Mouse (Mus musculus) midbrain, embryonic 11.5 days (tissue): ENCODE measurements around the gene Rcor2. TPM values are rescaled to one million over a fixed set of nuclear protein-coding genes. Genes with fewer than 3 reads are reported as not detected.

Experiments
- ATAC-seq: fragments of 200-750 bp; cut with Nextera tagmentation; 2 replicates; pipeline ENCODE4 v1.8.0; 2017; ENCODE audit warnings: moderate TSS enrichment, moderate library complexity; ENCODE audit not compliant: low FRiP score
- DNase-seq: peaks from one replicate; pipeline ENCODE4 v3.0.0; 2015; ENCODE audit warnings: low spot score; ENCODE audit errors: missing footprints
- H3K27ac ChIP-seq: fragments of 300-500 bp; sonication (generic); 2 replicates; pipeline ENCODE4 v1.5.1; 2014; ENCODE audit warnings: low read depth, low read length
- H3K27me3 ChIP-seq: fragments of 300-500 bp; sonication (generic); 2 replicates; pipeline ENCODE4 v1.6.1; 2014; ENCODE audit warnings: mild to moderate bottlenecking, low read length, moderate library complexity, mixed read lengths; ENCODE audit not compliant: control insufficient read depth, insufficient read depth
- H3K36me3 ChIP-seq: fragments of 300-500 bp; sonication (generic); 2 replicates; pipeline ENCODE4 v1.6.1; 2014; ENCODE audit warnings: mild to moderate bottlenecking, low read length, moderate library complexity, mixed read lengths; ENCODE audit not compliant: control insufficient read depth, insufficient read depth
- H3K4me1 ChIP-seq: fragments of 300-500 bp; sonication (generic); 2 replicates; pipeline ENCODE4 v1.6.1; 2014; ENCODE audit warnings: low read length; ENCODE audit not compliant: control insufficient read depth, insufficient read depth
- H3K4me2 ChIP-seq: fragments of 300-500 bp; sonication (generic); 2 replicates; pipeline ENCODE4 v1.6.1; 2014; ENCODE audit warnings: mild to moderate bottlenecking, moderate library complexity
- H3K4me3 ChIP-seq: fragments of 300-500 bp; sonication (generic); 2 replicates; pipeline ENCODE4 v1.5.1; 2014; ENCODE audit warnings: low read depth, low read length
- H3K9ac ChIP-seq: fragments of 300-500 bp; sonication (generic); 2 replicates; pipeline ENCODE4 v1.6.1; 2014; ENCODE audit warnings: low read length
- H3K9me3 ChIP-seq: fragments of 300-500 bp; sonication (generic); 2 replicates; pipeline ENCODE4 v1.6.1; 2016; ENCODE audit warnings: low read length; ENCODE audit not compliant: control insufficient read depth
- WGBS: fragments of 180-500 bp; shearing (Covaris S2); extraction: QIAGEN DNeasy Blood & Tissue Kit; methylation state at CpG from one replicate; pipeline ENCODE4 v1.1.7; 2014; 5-methylcytosine and 5-hydroxymethylcytosine counted together
- polyA plus RNA-seq: library from polyadenylated mRNA; unstranded; fragments of >200 nt; fragmentation: Nextera tagmentation; extraction: Ambion mirVana; gene quantifications from 2 replicates; pipeline ENCODE4 v1.2.1, GENCODE M21; 2014

Rcor2 gene
- polyA plus RNA-seq, 1 experiment from 2014 or later = 36.9 TPM

GRCm38 (mm10) chr19:7320181-7320580 lies 53.1 kb downstream of the Rcor2 start:
- WGBS = 76% methylated on average over 2 of the region's 2 CpGs

GRCm38 (mm10) chr19:7321391-7321790 lies 54.3 kb downstream of the Rcor2 start:
- H3K4me1 ChIP-seq = no peaks in the 10 kb centered on the region
- no peak overlapping the region for H3K27ac ChIP-seq
- no peaks in the 10 kb centered on the region for H3K9me3 ChIP-seq
- 90% methylated on average over 3 of the region's 3 CpGs for WGBS
- H3K4me3 ChIP-seq = no peak overlapping the region
- no peak overlapping the region for H3K4me2 ChIP-seq
- no peak for ATAC-seq
- H3K36me3 ChIP-seq = no peaks in the 10 kb centered on the region
- no peak overlapping the region for H3K9ac ChIP-seq
- H3K27me3 ChIP-seq = no peaks in the 10 kb centered on the region
- no peak for DNase-seq

More at GRCm38 (mm10) chr19:7320181-7320580, 53.1 kb downstream of the Rcor2 start:
- Histone ChIP-seq H3K9me3 (no peaks in the 10 kb centered on the region), H3K27me3 (no peaks in the 10 kb centered on the region), H3K36me3 (no peaks in the 10 kb centered on the region), H3K27ac (no peak overlapping the region), H3K4me2 (no peak overlapping the region), H3K4me1 (no peaks in the 10 kb centered on the region), H3K4me3 (no peak overlapping the region), H3K9ac (no peak overlapping the region)
- DNase-seq = peak; percentile 76
- ATAC-seq = no peak

Other genes with a start within 250 kb of the Rcor2 start
- gene Fermt3, start 247.9 kb upstream of the Rcor2 start, polyA plus RNA-seq = 6.7 and 7.3 TPM in 2 replicates
- 410 and 416 TPM in 2 replicates for gene Stip1, start 227.4 kb upstream of the Rcor2 start, polyA plus RNA-seq
- 2.2 and 3.0 TPM in 2 replicates for gene Macrod1, start 210.5 kb upstream of the Rcor2 start, polyA plus RNA-seq
- 7.5 and 8.2 TPM in 2 replicates for gene Flrt1, start 161.6 kb upstream of the Rcor2 start, polyA plus RNA-seq
- gene Otub1, start 61.0 kb upstream of the Rcor2 start, polyA plus RNA-seq = 241 and 252 TPM in 2 replicates
- gene Cox8a, start 49.7 kb upstream of the Rcor2 start, polyA plus RNA-seq = 730 and 757 TPM in 2 replicates
- gene Naa40, start 26.1 kb upstream of the Rcor2 start, polyA plus RNA-seq = 94.3 and 103 TPM in 2 replicates
- gene Mark2, start 74.5 kb downstream of the Rcor2 start, polyA plus RNA-seq = 43.0 and 53.9 TPM in 2 replicates
- gene Spindoc, start 115.7 kb downstream of the Rcor2 start, polyA plus RNA-seq = 23.2 and 25.3 TPM in 2 replicates
- 12.3 and 13.2 TPM in 2 replicates for gene 2700081O15Rik, start 150.3 kb downstream of the Rcor2 start, polyA plus RNA-seq
- 371 and 383 TPM in 2 replicates for gene Rtn3, start 216.0 kb downstream of the Rcor2 start, polyA plus RNA-seq
- gene Atl3, start 226.7 kb downstream of the Rcor2 start, polyA plus RNA-seq = 6.3 and 8.5 TPM in 2 replicates